Mouse (Mus musculus): ENCODE data around the gene Gm20388. TPM values are rescaled to one million over a fixed set of nuclear protein-coding genes. Genes with fewer than 3 reads are reported as not detected.

The Gm20388 gene
- polyA plus RNA-seq, 1 experiment from 2014 or later: not detected

GRCm38 (mm10) chr8:120309326-120309725 is 398.7 kb downstream of the Gm20388 start:
- 84% methylated on average over 18 of the region's 18 CpGs for WGBS
- Histone ChIP-seq H3K27me3 (peaks cover 22% of the 10 kb centered on the region; the same call in 1 of the 2 replicates), H3K4me2 (no peak overlapping the region), H3K9ac (no peak overlapping the region), H3K27ac (no peak overlapping the region), H3K4me3 (no peak overlapping the region), H3K36me3 (no peaks in the 10 kb centered on the region), H3K4me1 (replicated peaks) (peaks cover 32% of the 10 kb centered on the region), H3K9me3 (replicated peaks) (no peaks in the 10 kb centered on the region)
- no peak; the same call in 1 of the 2 replicates for ATAC-seq (replicated peaks; ENCODE audit: insufficient number of reproducible peaks, insufficient read depth, low FRiP score, low read depth)

GRCm38 (mm10) chr8:120310063-120310462 is 399.4 kb downstream of the Gm20388 start:
- Histone ChIP-seq H3K4me3 (no peak overlapping the region), H3K9me3 (replicated peaks) (no peaks in the 10 kb centered on the region), H3K27me3 (peaks cover 22% of the 10 kb centered on the region; the same call in 1 of the 2 replicates), H3K4me2 (no peak overlapping the region), H3K4me1 (replicated peaks) (peaks cover 32% of the 10 kb centered on the region), H3K27ac (no peak overlapping the region), H3K9ac (no peak overlapping the region), H3K36me3 (no peaks in the 10 kb centered on the region)
- WGBS: 60% methylated on average over 5 of the region's 5 CpGs
- ATAC-seq (replicated peaks; ENCODE audit: insufficient number of reproducible peaks, insufficient read depth, low FRiP score, low read depth): no peak

GRCm38 (mm10) chr8:120312452-120312851 is 401.8 kb downstream of the Gm20388 start:
- WGBS: 71% methylated on average over 4 of the region's 4 CpGs

GRCm38 (mm10) chr8:120313674-120314073 is 403.0 kb downstream of the Gm20388 start:
- Histone ChIP-seq H3K9me3 (replicated peaks) (no peaks in the 10 kb centered on the region), H3K4me2 (no peak overlapping the region), H3K9ac (no peak overlapping the region), H3K36me3 (no peaks in the 10 kb centered on the region), H3K4me3 (no peak overlapping the region), H3K27me3 (peaks cover 8% of the 10 kb centered on the region; the same call in 1 of the 2 replicates), H3K4me1 (replicated peaks) (peaks cover 13% of the 10 kb centered on the region), H3K27ac (no peak overlapping the region)
- WGBS: 83% methylated on average over 3 of the region's 3 CpGs
- ATAC-seq (replicated peaks; ENCODE audit: insufficient number of reproducible peaks, insufficient read depth, low FRiP score, low read depth): no peak

More at GRCm38 (mm10) chr8:120312452-120312851, 401.8 kb downstream of the Gm20388 start:
- Histone ChIP-seq H3K4me3 (no peak overlapping the region), H3K4me1 (replicated peaks) (peaks cover 25% of the 10 kb centered on the region), H3K27me3 (peaks cover 9% of the 10 kb centered on the region; the same call in 1 of the 2 replicates), H3K9ac (no peak overlapping the region), H3K9me3 (replicated peaks) (no peaks in the 10 kb centered on the region), H3K27ac (no peak overlapping the region), H3K36me3 (no peaks in the 10 kb centered on the region), H3K4me2 (no peak overlapping the region)
- no peak for ATAC-seq (replicated peaks; ENCODE audit: insufficient number of reproducible peaks, insufficient read depth, low FRiP score, low read depth)

- H3K27ac ChIP-seq: no peak overlapping the region
- 76% methylated on average over 5 of the region's 5 CpGs for WGBS
Observed at GRCm38 (mm10) chr8:120314932-120315331, 404.3 kb downstream of the Gm20388 start.

GRCm38 (mm10) chr8:120315644-120316043 is 405.0 kb downstream of the Gm20388 start:
- Histone ChIP-seq H3K4me2 (no peak overlapping the region), H3K27ac (no peak overlapping the region), H3K4me3 (no peak overlapping the region), H3K27me3 (peaks cover 5% of the 10 kb centered on the region; the same call in 1 of the 2 replicates), H3K9me3 (replicated peaks) (no peaks in the 10 kb centered on the region), H3K36me3 (no peaks in the 10 kb centered on the region), H3K4me1 (replicated peaks) (peaks cover 8% of the 10 kb centered on the region), H3K9ac (no peak overlapping the region)
- 85% methylated on average over 4 of the region's 4 CpGs for WGBS
- ATAC-seq (replicated peaks; ENCODE audit: insufficient number of reproducible peaks, insufficient read depth, low FRiP score, low read depth): no peak

More at GRCm38 (mm10) chr8:120314932-120315331, 404.3 kb downstream of the Gm20388 start:
- Histone ChIP-seq H3K9me3 (replicated peaks) (no peaks in the 10 kb centered on the region), H3K27me3 (peaks cover 8% of the 10 kb centered on the region; the same call in 1 of the 2 replicates), H3K4me3 (no peak overlapping the region), H3K9ac (no peak overlapping the region), H3K4me2 (no peak overlapping the region), H3K4me1 (replicated peaks) (peaks cover 10% of the 10 kb centered on the region), H3K36me3 (no peaks in the 10 kb centered on the region)
- ATAC-seq (replicated peaks; ENCODE audit: insufficient number of reproducible peaks, insufficient read depth, low FRiP score, low read depth): no peak

- Histone ChIP-seq H3K9ac (no peak overlapping the region), H3K36me3 (no peaks in the 10 kb centered on the region), H3K4me3 (no peak overlapping the region), H3K27me3 (no peaks in the 10 kb centered on the region), H3K4me1 (replicated peaks) (peaks cover 8% of the 10 kb centered on the region), H3K4me2 (no peak overlapping the region), H3K27ac (no peak overlapping the region), H3K9me3 (replicated peaks) (no peaks in the 10 kb centered on the region)
- 89% methylated on average over 7 of the region's 7 CpGs for WGBS
- no peak for ATAC-seq (replicated peaks; ENCODE audit: insufficient number of reproducible peaks, insufficient read depth, low FRiP score, low read depth)
Observed at GRCm38 (mm10) chr8:120316707-120317106, 406.1 kb downstream of the Gm20388 start.

- no peak overlapping the region for H3K4me2 ChIP-seq
Observed at GRCm38 (mm10) chr8:120317118-120317824, 406.6 kb downstream of the Gm20388 start.

GRCm38 (mm10) chr8:120318476-120318991 is 407.9 kb downstream of the Gm20388 start:
- no peak overlapping the region for H3K4me3 ChIP-seq
- H3K9me3 ChIP-seq (replicated peaks): no peaks in the 10 kb centered on the region
- H3K4me1 ChIP-seq (replicated peaks): peaks cover 24% of the 10 kb centered on the region
- 74% methylated on average over 12 of the region's 12 CpGs for WGBS
- H3K9ac ChIP-seq: no peak overlapping the region
- H3K27me3 ChIP-seq: no peaks in the 10 kb centered on the region
- no peak overlapping the region for H3K27ac ChIP-seq
- ATAC-seq (replicated peaks; ENCODE audit: insufficient number of reproducible peaks, insufficient read depth, low FRiP score, low read depth): no peak
- H3K4me2 ChIP-seq: no peak overlapping the region
- no peaks in the 10 kb centered on the region for H3K36me3 ChIP-seq

More at GRCm38 (mm10) chr8:120317118-120317824, 406.6 kb downstream of the Gm20388 start:
- WGBS: 88% methylated on average over 21 of the region's 21 CpGs
- H3K4me3 ChIP-seq: no peak overlapping the region
- H3K27ac ChIP-seq: no peak overlapping the region
- no peak for ATAC-seq (replicated peaks; ENCODE audit: insufficient number of reproducible peaks, insufficient read depth, low FRiP score, low read depth)
- no peaks in the 10 kb centered on the region for H3K9me3 ChIP-seq (replicated peaks)
- no peaks in the 10 kb centered on the region for H3K36me3 ChIP-seq
- no peak overlapping the region for H3K9ac ChIP-seq
- H3K27me3 ChIP-seq: no peaks in the 10 kb centered on the region
- H3K4me1 ChIP-seq (replicated peaks): peaks cover 11% of the 10 kb centered on the region

GRCm38 (mm10) chr8:120319449-120319848 is 408.8 kb downstream of the Gm20388 start:
- ATAC-seq (replicated peaks; ENCODE audit: insufficient number of reproducible peaks, insufficient read depth, low FRiP score, low read depth): no peak; the same call in 1 of the 2 replicates

GRCm38 (mm10) chr8:120320146-120320545 is 409.5 kb downstream of the Gm20388 start:
- Histone ChIP-seq H3K4me1 (replicated peaks) (peaks cover 37% of the 10 kb centered on the region), H3K36me3 (no peaks in the 10 kb centered on the region), H3K9me3 (replicated peaks) (no peaks in the 10 kb centered on the region), H3K4me2 (no peak overlapping the region), H3K27me3 (no peaks in the 10 kb centered on the region), H3K9ac (no peak overlapping the region), H3K27ac (no peak overlapping the region), H3K4me3 (no peak overlapping the region)
- 80% methylated on average over 5 of the region's 5 CpGs for WGBS
- ATAC-seq (replicated peaks; ENCODE audit: insufficient number of reproducible peaks, insufficient read depth, low FRiP score, low read depth): no peak

More at GRCm38 (mm10) chr8:120319449-120319848, 408.8 kb downstream of the Gm20388 start:
- no peak overlapping the region for H3K4me2 ChIP-seq
- no peaks in the 10 kb centered on the region for H3K36me3 ChIP-seq
- 20% methylated on average over 7 of the region's 7 CpGs for WGBS
- no peak overlapping the region for H3K27ac ChIP-seq
- H3K9me3 ChIP-seq (replicated peaks): no peaks in the 10 kb centered on the region
- no peak overlapping the region for H3K4me3 ChIP-seq
- peaks cover 30% of the 10 kb centered on the region for H3K4me1 ChIP-seq (replicated peaks)
- H3K9ac ChIP-seq: no peak overlapping the region
- H3K27me3 ChIP-seq: no peaks in the 10 kb centered on the region
